Mouse (Mus musculus) heart, postnatal 0 days (tissue): Measurements from ENCODE around the gene Xrcc4.

ENCODE experiments used
- CTCF ChIP-seq: IDR thresholded peaks from 2 replicates; pipeline ENCODE4 v1.5.1; 2016; ENCODE audit warnings: antibody characterized with exemption, control low read depth, low read depth
- EP300 ChIP-seq: IDR thresholded peaks from 2 replicates; pipeline ENCODE4 v1.6.1; 2016; ENCODE audit warnings: antibody characterized with exemption, low read depth

- TF ChIP-seq CTCF, result no peak
- TF ChIP-seq EP300, result no peak
Measured at GRCm38 (mm10) chr13:89739696-89740242, 349.6 kb downstream of the Xrcc4 start.
